Mouse (Mus musculus) thymus, postnatal 10 days (tissue): Measurements from ENCODE around the gene Kdelc1.

Experiments used
- DNase-seq, 2 experiments: peaks; one replicate each; pipeline ENCODE4 v3.0.0; 2021; ENCODE audit warnings: low spot score in 2 of 2

Kdelc1 gene

DNA sequence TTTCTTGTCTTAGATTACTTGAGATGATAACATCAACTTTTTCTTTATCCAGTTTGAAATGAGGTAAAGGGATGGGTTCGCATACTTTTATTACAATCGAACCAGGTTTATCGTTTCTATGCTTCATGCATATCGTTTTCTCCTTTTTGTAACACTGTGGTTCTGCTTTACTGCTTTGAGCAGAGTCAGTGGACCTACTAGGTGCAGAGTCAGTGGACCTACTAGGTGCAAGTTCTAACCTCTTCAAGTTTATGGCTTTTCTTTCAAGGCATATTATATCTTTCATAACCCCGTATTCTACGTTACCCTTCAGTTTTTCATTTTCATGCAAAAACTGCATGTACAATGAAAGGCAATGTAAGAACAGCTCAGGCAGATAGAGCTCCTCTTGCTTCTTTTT, 55.2 kb downstream of the Kdelc1 start:
- DNase-seq: no peak

DNA sequence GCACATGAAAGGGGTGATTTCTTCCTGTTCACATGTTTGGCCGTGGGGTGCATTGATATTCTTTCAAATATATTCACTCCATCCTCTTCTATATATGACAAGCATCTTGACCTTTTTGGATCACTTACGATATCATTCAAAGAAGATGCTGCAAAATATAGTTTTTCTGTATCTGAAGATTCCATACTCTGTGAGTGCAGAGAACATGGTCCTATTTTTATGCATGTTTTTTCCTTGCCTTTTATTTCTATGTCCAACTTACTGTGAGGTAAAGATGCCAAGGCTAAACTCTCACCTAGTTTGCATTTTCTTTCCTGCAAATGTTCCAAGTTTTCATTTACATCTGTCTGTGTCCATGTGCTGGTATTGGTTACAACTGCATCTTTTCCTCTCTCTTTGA, 56.8 kb downstream of the Kdelc1 start, which contains the start of gene Gm8251:
TSS of gene Gm8251 (minus strand) at position 101 of the 400 bp plus-strand sequence.
- DNase-seq: no peak

DNA sequence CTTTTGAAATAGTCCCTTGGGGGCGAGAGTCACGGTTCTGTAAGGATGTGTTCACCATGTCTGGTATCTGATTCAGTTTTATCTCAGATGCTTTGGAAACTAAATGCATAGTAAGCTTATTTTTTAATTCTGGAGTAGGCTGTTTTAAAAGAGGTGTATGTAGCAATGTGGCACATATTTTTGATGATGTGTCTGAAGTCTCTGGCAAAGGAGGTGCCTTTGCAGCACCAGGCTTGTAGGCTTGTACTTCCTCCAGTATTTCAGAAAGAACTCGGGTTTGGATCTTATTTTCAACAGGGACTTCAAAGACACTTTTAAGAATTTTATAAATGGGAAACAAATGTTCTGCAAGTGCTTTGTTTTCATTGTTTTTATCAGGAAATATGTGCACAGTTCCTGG, 60.8 kb downstream of the Kdelc1 start:
- no peak for DNase-seq
